Mouse (Mus musculus) heart, postnatal 0 days (tissue): ENCODE measurements around the gene Chd6. TPM values are rescaled to one million over a fixed set of nuclear protein-coding genes. Genes with fewer than 3 reads are reported as not detected.
A peak's percentile ranks its signal among the peaks of the same experiment; 100 is the strongest.

Source experiments
- ATAC-seq: fragments of 200-750 bp; cut with Nextera tagmentation; 2 replicates; pipeline ENCODE4 v1.8.0; 2017; ENCODE audit warnings: low read depth, moderate number of reproducible peaks, moderate library complexity; ENCODE audit not compliant: insufficient read depth
- DNase-seq: peaks from one replicate; pipeline ENCODE4 v3.0.0-alpha.2; 2016; ENCODE audit warnings: low spot score
- H3K27ac ChIP-seq: fragments of 300-500 bp; sonication (generic); 2 replicates; pipeline ENCODE4 v1.5.1; 2014; ENCODE audit warnings: low read depth, mild to moderate bottlenecking
- H3K27me3 ChIP-seq: fragments of 300-500 bp; sonication (generic); 2 replicates; pipeline ENCODE4 v1.6.1; 2014; ENCODE audit warnings: low read length, mixed read lengths; ENCODE audit not compliant: control insufficient read depth, insufficient read depth
- H3K36me3 ChIP-seq: fragments of 300-500 bp; sonication (generic); replicated peaks from 2 replicates; pipeline ENCODE4 v1.6.1; 2014; ENCODE audit warnings: low read length, mixed read lengths; ENCODE audit not compliant: control insufficient read depth, insufficient read depth
- H3K4me1 ChIP-seq: fragments of 300-500 bp; sonication (generic); 2 replicates; pipeline ENCODE4 v1.6.1; 2014; ENCODE audit warnings: antibody characterized with exemption; ENCODE audit not compliant: control insufficient read depth, insufficient read depth
- H3K4me2 ChIP-seq: fragments of 300-500 bp; sonication (generic); 2 replicates; pipeline ENCODE4 v1.6.1; 2014; ENCODE audit warnings: low read depth, mild to moderate bottlenecking, low read length, moderate library complexity
- H3K4me3 ChIP-seq: fragments of 300-500 bp; sonication (generic); 2 replicates; pipeline ENCODE4 v1.5.1; 2014; ENCODE audit warnings: low read depth, low read length
- H3K9ac ChIP-seq: fragments of 300-500 bp; sonication (generic); replicated peaks from 2 replicates; pipeline ENCODE4 v1.6.1; 2014; ENCODE audit warnings: low read depth, low read length, mixed read lengths
- H3K9me3 ChIP-seq: fragments of 300-500 bp; sonication (generic); replicated peaks from 2 replicates; pipeline ENCODE4 v1.6.1; 2016; ENCODE audit warnings: low read length; ENCODE audit not compliant: control insufficient read depth
- CTCF ChIP-seq: IDR thresholded peaks from 2 replicates; pipeline ENCODE4 v1.5.1; 2016; ENCODE audit warnings: antibody characterized with exemption, control low read depth, low read depth
- EP300 ChIP-seq: IDR thresholded peaks from 2 replicates; pipeline ENCODE4 v1.6.1; 2016; ENCODE audit warnings: antibody characterized with exemption, low read depth
- WGBS: fragments of 180-500 bp; shearing (Covaris S2); extraction: QIAGEN DNeasy Blood & Tissue Kit; methylation state at CpG from one replicate; pipeline ENCODE4 v1.1.7; 2014; 5-methylcytosine and 5-hydroxymethylcytosine counted together
- polyA plus RNA-seq: library from polyadenylated mRNA; unstranded; fragments of >200 nt; fragmentation: Nextera tagmentation; extraction: Ambion mirVana; gene quantifications from 2 replicates; pipeline ENCODE4 v1.2.1, GENCODE M21; 2015
- total RNA-seq: library from RNA; depleted of rRNA; stranded (reverse); fragments of >200 nt; gene quantifications from 2 replicates; pipeline ENCODE4 v1.2.3, GENCODE M21; 2014; ENCODE audit warnings: low replicate concordance

Gene Chd6
- total and polyA plus RNA-seq, 2 experiments from 2014 or later = 14.5 to 37.7 TPM

DNA sequence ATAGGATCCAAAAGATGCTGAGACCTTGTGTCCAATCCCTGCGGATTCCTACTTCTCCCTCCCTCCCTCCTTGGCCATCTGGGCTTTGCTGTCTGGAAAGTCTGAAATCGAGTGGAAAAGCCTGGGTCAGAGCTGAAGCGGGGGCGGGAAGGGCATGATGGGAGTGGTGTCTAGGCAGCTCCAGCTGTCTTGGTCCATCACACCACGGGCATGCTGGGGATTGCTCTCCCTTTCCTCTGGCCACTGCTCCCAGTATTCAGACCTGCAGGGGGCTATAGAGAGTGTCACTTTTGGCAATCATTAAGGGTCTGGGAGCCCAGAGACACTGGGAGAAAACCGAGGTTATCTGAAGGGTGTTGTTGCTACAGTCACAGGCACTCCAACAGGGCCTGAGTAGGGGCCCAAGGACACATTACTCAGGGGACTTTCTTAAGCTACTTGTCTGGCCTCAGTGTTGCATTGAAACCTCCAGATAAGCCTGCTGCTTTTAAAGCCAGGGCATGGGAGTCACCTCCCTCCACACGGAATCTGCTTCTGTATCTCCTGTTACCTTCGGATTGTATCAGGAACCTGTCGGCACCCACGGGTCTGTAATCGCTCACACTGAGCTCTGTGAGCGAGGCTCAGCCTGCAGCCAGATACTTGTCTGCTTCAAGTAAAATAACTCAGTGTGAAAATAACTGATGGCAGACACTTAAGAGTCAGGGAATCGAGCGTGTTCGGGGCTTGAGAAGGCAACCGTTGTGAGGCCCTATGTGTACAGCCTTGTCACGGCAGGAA, 167.8 kb downstream of the Chd6 start:
- H3K4me2 ChIP-seq = no peak overlapping the region
- no peak overlapping the region for H3K4me3 ChIP-seq
- H3K9ac ChIP-seq = no peak overlapping the region
- H3K27ac ChIP-seq = no peak overlapping the region
- no peaks in the 10 kb centered on the region for H3K27me3 ChIP-seq
- H3K9me3 ChIP-seq = no peaks in the 10 kb centered on the region
- ATAC-seq (peak; percentile 31), DNase-seq (peak; percentile 39)
- TF ChIP-seq EP300 = no peak
- no peak; the same call in 1 of the 2 replicates for TF ChIP-seq CTCF
- H3K36me3 ChIP-seq = peaks cover 8% of the 10 kb centered on the region
- WGBS = 13% methylated on average over 17 of the region's 17 CpGs
- peaks cover 3% of the 10 kb centered on the region; the same call in 1 of the 2 replicates for H3K4me1 ChIP-seq

DNA sequence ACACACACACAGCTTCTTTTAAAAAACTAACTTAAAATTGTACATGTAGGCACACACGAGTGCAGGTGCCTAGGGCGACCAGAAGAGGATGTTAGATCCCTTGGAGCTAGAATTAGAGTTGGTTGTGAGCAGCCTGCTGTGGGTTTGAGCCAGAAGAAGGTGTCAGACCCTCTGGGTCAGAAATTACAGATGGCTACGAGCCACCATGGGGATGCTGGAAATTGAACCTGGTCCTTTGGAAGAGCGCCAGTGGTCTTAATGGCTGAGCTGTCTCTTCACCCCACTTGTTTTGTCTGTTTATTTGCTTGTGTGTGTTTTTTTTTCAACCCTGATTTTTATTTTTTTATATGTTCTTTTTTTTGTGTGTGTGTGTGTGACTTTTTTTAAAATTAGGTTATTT, 174.4 kb downstream of the Chd6 start:
- Histone ChIP-seq H3K4me3 (no peak overlapping the region), H3K4me2 (no peak overlapping the region), H3K27me3 (no peaks in the 10 kb centered on the region), H3K27ac (no peak overlapping the region), H3K9ac (no peak overlapping the region), H3K9me3 (0 out of 2 replicates have a peak, but pooled peaks cover 3% of the 10 kb centered on the region), H3K4me1 (no peaks in the 10 kb centered on the region), H3K36me3 (no peaks in the 10 kb centered on the region)
- ATAC-seq = no peak
- no peak for DNase-seq
- WGBS = 82% methylated on average over 4 of the region's 4 CpGs
- no peak for TF ChIP-seq EP300
- no peak for TF ChIP-seq CTCF

- TF ChIP-seq EP300 (no peak), CTCF (peak; percentile 16; the same call in 1 of the 2 replicates)
- DNase-seq (no peak), ATAC-seq (no peak)
- no peak overlapping the region for H3K27ac ChIP-seq
- 0 out of 2 replicates have a peak, but pooled peaks cover 3% of the 10 kb centered on the region for H3K9me3 ChIP-seq
- H3K4me2 ChIP-seq = no peak overlapping the region
- H3K27me3 ChIP-seq = no peaks in the 10 kb centered on the region
- WGBS = 62% methylated on average over 5 of the region's 5 CpGs
- H3K4me1 ChIP-seq = no peaks in the 10 kb centered on the region
- no peak overlapping the region for H3K4me3 ChIP-seq
- H3K36me3 ChIP-seq = no peaks in the 10 kb centered on the region
- no peak overlapping the region for H3K9ac ChIP-seq
These were observed 175.0 kb downstream of the Chd6 start for GRCm38 (mm10) chr2:160933890-160934289.

DNA sequence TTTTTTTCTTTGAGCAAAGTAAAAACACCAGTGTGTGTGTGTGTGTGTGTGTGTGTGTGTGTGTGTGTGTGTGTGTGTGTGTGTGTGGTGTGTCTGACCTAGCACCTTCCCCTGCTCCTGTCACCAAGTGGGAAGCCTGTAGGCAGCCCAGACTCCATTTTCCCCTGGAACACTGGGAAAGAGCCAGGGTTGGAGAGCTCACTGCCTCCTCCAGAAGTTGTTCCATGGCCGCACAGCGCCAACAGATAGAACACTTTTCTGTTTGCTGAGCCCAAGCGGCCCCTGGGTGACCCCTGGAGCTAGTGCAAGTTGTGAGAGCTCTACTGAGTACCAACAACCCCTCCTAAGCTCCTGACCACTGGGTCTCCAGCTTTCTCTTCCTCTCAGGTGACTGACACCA, 175.9 kb downstream of the Chd6 start:
- no peak for ATAC-seq
- no peak for TF ChIP-seq EP300
- no peak for TF ChIP-seq CTCF

DNA sequence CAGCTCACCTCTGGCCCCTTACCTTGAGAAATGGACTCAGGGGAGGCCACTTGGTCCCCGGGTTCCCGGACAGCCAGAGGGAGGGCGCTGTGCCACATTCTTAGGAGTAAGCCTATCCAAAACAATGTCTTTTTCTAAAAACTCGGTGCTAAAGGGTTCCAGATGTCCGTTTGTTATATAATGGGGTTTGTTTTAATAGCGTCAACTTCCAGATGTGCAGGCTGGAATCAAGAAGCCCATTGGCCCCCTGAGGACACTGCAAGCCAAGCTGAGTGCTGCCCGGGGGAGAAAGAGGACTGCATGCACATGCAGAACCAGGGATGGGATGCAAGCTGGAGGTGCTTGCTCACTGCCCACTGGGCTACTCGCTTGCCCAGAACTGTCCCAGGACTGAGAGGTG, 176.6 kb downstream of the Chd6 start:
- 58% methylated on average over 8 of the region's 8 CpGs for WGBS
- Histone ChIP-seq H3K4me3 (no peak overlapping the region), H3K27ac (no peak overlapping the region), H3K27me3 (no peaks in the 10 kb centered on the region), H3K4me2 (no peak overlapping the region), H3K9me3 (0 out of 2 replicates have a peak, but pooled peaks cover 3% of the 10 kb centered on the region), H3K9ac (no peak overlapping the region), H3K36me3 (no peaks in the 10 kb centered on the region), H3K4me1 (no peaks in the 10 kb centered on the region)
- DNase-seq (no peak), ATAC-seq (no peak)
- TF ChIP-seq EP300 (no peak), CTCF (no peak)

More for the DNA sequence above, 175.9 kb downstream of the Chd6 start:
- H3K9me3 ChIP-seq = 0 out of 2 replicates have a peak, but pooled peaks cover 3% of the 10 kb centered on the region
- no peak overlapping the region for H3K4me3 ChIP-seq
- H3K4me1 ChIP-seq = no peaks in the 10 kb centered on the region
- WGBS = 71% methylated on average over 3 of the region's 3 CpGs
- H3K36me3 ChIP-seq = no peaks in the 10 kb centered on the region
- no peak for DNase-seq
- H3K27ac ChIP-seq = no peak overlapping the region
- no peak overlapping the region for H3K9ac ChIP-seq
- no peak overlapping the region for H3K4me2 ChIP-seq
- no peaks in the 10 kb centered on the region for H3K27me3 ChIP-seq
